Mouse (Mus musculus) kidney, postnatal 14 days (tissue): Measurements from ENCODE around the gene Cxcr1.
"Not testable (repeated sequence)": the region's sequence is repeated elsewhere in the genome, so short reads cannot be mapped to it uniquely, and the experiment has no call there.

Experiments used
- DNase-seq: peaks from one replicate; pipeline ENCODE4 v3.0.0; 2022; ENCODE audit warnings: mixed read lengths

Cxcr1 gene

DNA sequence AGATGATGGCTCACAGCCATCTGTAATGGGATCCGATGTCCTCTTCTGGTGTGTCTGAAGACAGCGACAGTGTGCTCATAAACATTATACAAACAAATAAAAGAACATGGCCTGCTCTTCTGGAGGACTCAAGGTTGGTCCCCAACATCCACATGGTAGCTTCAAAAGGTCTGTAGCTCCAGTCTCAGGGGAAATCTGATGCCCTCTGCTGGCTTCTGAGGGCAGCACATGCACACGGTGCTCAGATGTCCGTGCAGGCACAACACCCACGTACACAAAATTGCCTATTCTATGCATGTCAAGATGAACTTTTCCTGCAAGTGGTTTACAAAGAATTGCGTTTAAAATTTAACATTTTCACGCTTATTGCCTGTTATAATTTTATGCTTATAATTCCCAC lies 1.5 kb upstream of the Cxcr1 start:
- peak; percentile 33 for DNase-seq

GRCm38 (mm10) chr1:74192711-74193110 lies 1.7 kb downstream of the Cxcr1 start:
- DNase-seq, result no peak

- DNase-seq, result no peak
These were observed 4.0 kb downstream of the Cxcr1 start for GRCm38 (mm10) chr1:74190471-74190870.

GRCm38 (mm10) chr1:74183006-74183405 lies 11.4 kb downstream of the Cxcr1 start:
- no peak for DNase-seq

DNA sequence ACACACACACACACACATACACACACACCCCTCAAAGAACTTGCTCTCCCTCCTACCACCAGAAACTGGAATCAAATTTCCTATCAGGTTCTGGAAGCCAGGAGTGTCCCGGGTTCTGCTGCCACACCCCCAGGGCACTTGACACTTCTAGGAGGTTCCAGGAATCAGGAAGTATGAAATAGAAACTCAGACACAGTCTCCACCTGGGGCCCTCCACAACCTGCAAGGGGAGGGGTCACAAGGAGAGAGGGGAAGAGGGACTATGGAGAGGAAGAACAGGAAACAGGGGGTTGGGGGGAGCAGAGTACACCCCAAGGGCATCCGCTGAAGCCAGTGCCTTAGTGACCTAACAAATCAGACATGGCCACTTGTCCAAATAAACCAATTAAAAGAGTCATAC lies 13.0 kb downstream of the Cxcr1 start:
- DNase-seq, result no peak

DNA sequence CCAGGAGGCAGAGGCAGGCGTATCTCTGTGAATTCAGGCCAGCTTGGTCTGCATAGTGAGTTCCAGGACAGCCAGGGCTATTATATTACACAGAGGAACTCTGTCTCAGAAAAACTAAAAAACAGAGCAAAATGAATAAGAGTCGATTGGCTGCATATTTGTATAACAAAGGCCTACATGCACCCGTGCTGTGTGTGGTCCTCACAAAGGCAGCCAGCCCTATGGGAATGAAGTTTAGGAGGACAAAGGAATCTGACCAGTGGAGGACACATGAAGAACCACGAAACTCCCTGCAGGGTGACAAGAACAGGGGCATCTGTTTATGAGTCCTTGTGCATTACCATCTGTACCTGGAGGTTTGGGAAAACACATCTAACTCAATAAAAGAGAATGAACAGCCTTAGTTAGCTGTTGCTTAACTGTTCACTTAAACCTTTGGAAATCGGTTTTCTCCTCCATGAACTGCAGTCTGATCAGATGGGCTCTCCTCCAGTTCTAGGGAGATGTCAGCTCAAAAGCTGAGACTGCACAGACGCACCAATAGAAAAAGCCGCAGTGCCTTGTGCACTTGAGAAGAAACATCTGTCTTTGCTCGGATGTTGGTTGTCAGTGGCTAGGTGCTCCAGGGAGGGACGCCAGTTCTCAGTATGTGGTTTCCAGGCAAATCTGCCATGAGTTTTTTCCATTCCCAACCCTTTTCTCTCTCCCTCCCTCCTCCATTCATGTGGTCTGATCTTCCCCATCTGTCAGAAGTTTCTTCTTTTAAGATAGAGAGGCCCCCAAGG lies 14.6 kb downstream of the Cxcr1 start:
- no peak for DNase-seq

GRCm38 (mm10) chr1:74178618-74179017 lies 15.8 kb downstream of the Cxcr1 start:
- DNase-seq, result no peak

- DNase-seq, result no peak
These were observed 18.7 kb downstream of the Cxcr1 start for GRCm38 (mm10) chr1:74175731-74176130.

DNA sequence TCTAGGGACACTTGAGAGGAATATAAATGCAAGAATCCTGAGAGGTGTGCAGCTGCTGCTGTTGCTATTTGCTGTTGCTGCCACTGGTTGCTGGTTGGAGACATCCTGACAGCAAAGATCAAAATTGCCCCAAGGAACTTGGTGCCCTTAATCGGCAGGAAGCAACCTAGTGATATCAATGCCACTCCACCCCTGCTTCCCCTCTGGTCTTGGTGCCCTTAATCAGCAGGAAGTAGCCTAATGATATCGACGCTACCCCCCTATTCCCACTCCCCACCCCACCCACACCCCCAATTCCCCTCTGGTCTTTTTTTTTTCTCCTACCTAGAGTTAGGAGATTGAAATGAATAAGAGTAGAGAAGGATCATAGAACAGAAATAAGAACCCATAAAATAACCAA lies 21.7 kb downstream of the Cxcr1 start:
- no peak for DNase-seq

- DNase-seq, result no peak
These were observed 24.7 kb downstream of the Cxcr1 start for GRCm38 (mm10) chr1:74169721-74170120.

- DNase-seq, result no peak
These were observed 27.3 kb downstream of the Cxcr1 start for GRCm38 (mm10) chr1:74167136-74167535.

- DNase-seq, result no peak
These were observed 34.4 kb downstream of the Cxcr1 start for GRCm38 (mm10) chr1:74160036-74160435.

DNA sequence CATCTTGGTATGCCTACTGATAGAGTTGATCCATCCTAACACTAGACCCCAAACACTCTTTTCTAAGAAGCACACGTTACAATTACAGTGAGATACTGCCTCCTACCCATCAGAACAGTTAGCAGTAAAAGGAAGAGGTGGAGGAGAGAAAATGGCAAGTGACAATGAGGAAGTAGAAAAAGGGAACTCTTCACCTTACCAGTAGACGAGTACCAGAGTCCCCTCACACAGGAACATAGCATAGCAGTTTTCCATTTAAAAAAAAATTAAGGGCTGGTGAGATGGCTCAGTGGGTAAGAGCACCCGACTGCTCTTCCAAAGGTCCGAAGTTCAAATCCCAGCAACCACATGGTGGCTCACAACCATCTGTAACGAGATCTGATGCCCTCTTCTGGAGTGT lies 34.8 kb downstream of the Cxcr1 start:
- DNase-seq, result not testable (repeated sequence)

DNA sequence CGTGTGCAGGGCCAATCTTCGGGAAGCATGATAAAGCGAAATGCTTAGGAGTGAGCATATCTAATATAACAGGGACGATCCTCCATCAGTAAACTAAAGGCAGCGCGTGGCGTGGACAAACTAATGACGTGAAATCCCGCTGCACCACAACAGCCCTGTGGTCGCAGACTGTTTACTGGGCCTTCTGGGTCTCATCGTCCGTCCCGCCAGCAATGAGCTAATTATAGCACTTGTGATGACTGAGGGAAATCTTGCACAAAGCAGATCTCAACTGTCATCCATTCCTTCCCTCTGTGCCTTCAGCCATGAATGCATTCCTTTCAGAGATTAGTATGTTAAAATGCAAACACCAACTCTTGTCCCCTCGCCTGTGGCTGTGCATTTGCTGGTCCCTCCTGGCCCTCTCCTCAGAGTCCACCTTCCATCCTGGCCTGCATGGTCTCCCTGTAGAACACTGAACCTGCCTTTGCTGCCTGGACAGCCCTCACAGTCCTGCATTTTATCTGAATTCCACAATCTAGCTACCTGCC lies 38.0 kb downstream of the Cxcr1 start:
- DNase-seq, result no peak

GRCm38 (mm10) chr1:74155435-74156012 lies 38.9 kb downstream of the Cxcr1 start:
- no peak for DNase-seq

- no peak for DNase-seq
These were observed 40.8 kb downstream of the Cxcr1 start, which contains the start of gene Cxcr2 for GRCm38 (mm10) chr1:74153461-74154184. TSS of gene Cxcr2 (plus strand) at chr1:74153989.

GRCm38 (mm10) chr1:74151091-74151490 lies 43.3 kb downstream of the Cxcr1 start:
- no peak for DNase-seq

DNA sequence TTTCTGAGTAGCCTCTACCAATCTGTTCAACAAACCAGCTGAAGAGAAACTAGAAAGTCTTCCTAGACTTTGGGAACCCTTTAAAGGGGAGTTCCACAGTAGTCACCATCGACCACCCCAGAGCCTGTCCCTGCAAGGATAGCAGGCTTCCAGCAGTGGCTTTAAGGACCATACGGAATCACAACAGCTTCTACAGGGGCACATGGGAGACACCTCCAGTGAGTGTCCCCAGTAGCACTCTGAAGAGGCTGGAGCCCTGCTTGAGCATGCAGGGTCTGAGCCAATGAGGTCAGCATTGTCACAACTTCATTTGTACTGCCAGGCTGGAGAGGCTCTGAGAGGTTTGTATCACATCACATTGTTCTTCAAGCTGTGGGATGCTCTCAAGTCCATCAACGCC lies 44.3 kb downstream of the Cxcr1 start:
- no peak for DNase-seq

DNA sequence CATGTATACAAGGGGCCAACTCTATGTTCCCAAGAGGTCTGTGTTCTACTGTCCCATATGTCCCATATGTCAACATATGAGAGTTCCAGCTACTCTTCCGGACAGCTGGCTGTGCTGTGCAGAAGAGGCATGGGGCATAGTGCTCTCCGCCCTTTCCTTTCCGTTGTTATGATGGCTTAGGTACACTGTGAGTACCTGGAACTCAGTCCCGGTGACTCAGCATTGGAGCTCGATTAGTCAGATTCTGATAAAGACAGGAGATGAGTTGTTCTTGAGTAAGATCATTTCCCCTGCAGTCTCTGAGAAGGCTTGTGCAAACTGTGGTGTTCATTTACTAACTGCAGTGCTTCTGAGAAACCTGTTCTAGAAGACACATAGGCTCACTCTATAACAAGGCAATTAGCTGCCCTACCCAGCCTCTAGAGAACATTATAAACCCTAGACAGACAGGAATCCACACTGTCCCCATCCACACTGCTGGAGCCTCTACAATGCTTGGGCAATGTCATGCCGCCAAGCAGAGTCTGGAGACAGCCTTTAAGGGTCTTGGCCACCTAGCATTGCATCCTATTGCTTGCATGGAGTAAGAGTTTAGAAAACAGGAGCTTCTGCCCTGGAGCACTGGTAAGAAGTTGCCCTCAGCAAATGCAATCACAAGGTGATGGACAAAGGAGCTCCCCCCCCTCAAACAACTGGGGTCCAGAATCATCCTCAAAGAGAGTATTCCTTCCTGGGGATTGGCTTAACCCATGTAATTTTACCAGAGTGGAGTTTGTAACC lies 45.1 kb downstream of the Cxcr1 start:
- DNase-seq, result no peak
